Comparison of ENCODE assay signal across 8 mouse cellular contexts in the genomic region with DNA sequence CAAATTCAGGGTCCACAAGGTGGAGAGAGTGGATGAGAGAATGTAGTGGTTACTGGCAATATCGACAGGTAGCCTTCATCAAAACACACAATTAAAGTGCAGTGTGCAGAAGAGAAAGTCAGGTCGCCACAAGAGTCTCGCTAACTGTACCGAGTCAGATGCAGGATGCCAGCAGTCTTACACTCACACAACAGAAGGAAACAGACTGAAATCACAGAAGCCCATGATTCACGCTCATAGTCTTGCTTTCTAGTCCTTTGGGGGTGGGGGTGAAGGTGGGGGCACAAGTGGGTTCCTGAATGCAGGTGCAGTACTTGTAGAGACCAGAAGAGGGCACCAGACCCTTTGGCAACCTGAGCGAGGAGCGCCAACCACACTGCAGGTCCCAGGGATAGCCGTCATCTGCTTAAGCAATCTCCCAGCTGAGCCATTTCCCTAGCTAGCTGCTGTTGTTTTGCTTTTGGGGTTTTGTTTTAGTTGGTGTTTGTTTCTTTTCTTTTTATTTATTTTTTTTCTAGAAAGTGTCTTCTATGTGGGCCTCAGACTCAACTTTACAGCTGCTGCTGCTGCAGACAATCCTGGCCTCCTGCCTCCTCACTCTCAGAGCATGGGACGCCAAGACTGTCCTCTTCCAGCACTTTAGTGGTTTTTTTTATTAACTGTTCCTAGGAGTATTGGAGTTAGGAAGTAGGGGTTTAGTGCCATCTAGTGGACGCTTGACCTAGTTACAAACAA.
DNase-seq lines count a peak whose midpoint lies in the region; ATAC-seq and TF ChIP-seq lines count a peak whose summit lies in the region.

No protein-coding gene starts in this region.

- H3K4me1 ChIP-seq in ES-Bruce4 (ENCODE audit: control insufficient read depth, insufficient read depth, low read length): no peaks in the 10 kb centered on the region
- peaks cover 18% of the 10 kb centered on the region for H3K4me1 ChIP-seq in forebrain, embryonic 12.5 days
- peaks cover 8% of the 10 kb centered on the region; the same call in 1 of the 2 replicates for H3K4me1 ChIP-seq in heart, postnatal 0 days (ENCODE audit: control insufficient read depth, insufficient read depth)
- no peaks in the 10 kb centered on the region; the same call in 1 of the 2 replicates for H3K4me1 ChIP-seq in liver, embryonic 16.5 days (ENCODE audit: control insufficient read depth, low read depth, low read length)
- H3K4me1 ChIP-seq in neural tube, embryonic 13.5 days (replicated peaks): peaks cover 17% of the 10 kb centered on the region
- no peaks in the 10 kb centered on the region for H3K4me1 ChIP-seq in testis, adult 2 months (ENCODE audit: control insufficient read depth, insufficient read depth, low read length)

- TF ChIP-seq CTCF in ES-Bruce4 (IDR thresholded peaks at IDR 0.05; ENCODE audit: low read depth, low read length): peak; percentile 96
- TF ChIP-seq CTCF in heart, postnatal 0 days (IDR thresholded peaks at IDR 0.05; ENCODE audit: low read depth): peak; percentile 93
- peak; percentile 96 for TF ChIP-seq CTCF in testis, adult 2 months (IDR thresholded peaks at IDR 0.05; ENCODE audit: control insufficient read depth, insufficient read depth, insufficient replicate concordance, low read depth, low read length)

- DNase-seq in c-Kit-positive CD71-positive TER-119-negative erythroid progenitor cells, embryonic 14.5 days (ENCODE audit: low read depth): peak; percentile 67
- peak; percentile 90 for DNase-seq in heart, postnatal 0 days (ENCODE audit: low spot score)
- peak; percentile 83 to 87 for DNase-seq in kidney, postnatal 4 days

- H3K36me3 ChIP-seq in ES-Bruce4 (ENCODE audit: control insufficient read depth, insufficient read depth, low read length, poor library complexity, severe bottlenecking): no peaks in the 10 kb centered on the region
- H3K36me3 ChIP-seq in forebrain, embryonic 12.5 days (replicated peaks): no peaks in the 10 kb centered on the region
- peaks cover 18% of the 10 kb centered on the region for H3K36me3 ChIP-seq in heart, postnatal 0 days (replicated peaks; ENCODE audit: control insufficient read depth, insufficient read depth, low read length)
- H3K36me3 ChIP-seq in liver, embryonic 16.5 days (ENCODE audit: control insufficient read depth, insufficient read depth): no peaks in the 10 kb centered on the region
- H3K36me3 ChIP-seq in neural tube, embryonic 13.5 days: no peaks in the 10 kb centered on the region
- H3K36me3 ChIP-seq in testis, adult 2 months (ENCODE audit: control insufficient read depth, insufficient read depth, low read length): no peaks in the 10 kb centered on the region

- 18% methylated on average over 10 of the region's 10 CpGs for WGBS in forebrain, embryonic 12.5 days
- WGBS in heart, postnatal 0 days: 22% methylated on average over 10 of the region's 10 CpGs
- WGBS in liver, embryonic 16.5 days (ENCODE audit: insufficient replicate concordance): 20% methylated on average over 10 of the region's 10 CpGs
- 19% methylated on average over 10 of the region's 10 CpGs for WGBS in neural tube, embryonic 13.5 days

- no peak for TF ChIP-seq POLR2A in ES-Bruce4 (IDR thresholded peaks at IDR 0.05; ENCODE audit: insufficient read depth, low read length)
- TF ChIP-seq POLR2A in testis, adult 2 months (IDR thresholded peaks at IDR 0.05; ENCODE audit: control insufficient read depth, low read depth, low read length): no peak

- no peaks in the 10 kb centered on the region for H3K27me3 ChIP-seq in ES-Bruce4 (ENCODE audit: control insufficient read depth, insufficient read depth, low read length, poor library complexity, severe bottlenecking)
- 0 out of 2 replicates have a peak, but pooled peaks cover 3% of the 10 kb centered on the region for H3K27me3 ChIP-seq in forebrain, embryonic 12.5 days
- H3K27me3 ChIP-seq in heart, postnatal 0 days (ENCODE audit: control insufficient read depth, insufficient read depth, low read length): no peaks in the 10 kb centered on the region
- no peaks in the 10 kb centered on the region for H3K27me3 ChIP-seq in liver, embryonic 16.5 days (ENCODE audit: control insufficient read depth, insufficient read depth, low read depth, low read length)
- H3K27me3 ChIP-seq in neural tube, embryonic 13.5 days: no peaks in the 10 kb centered on the region
- no peaks in the 10 kb centered on the region for H3K27me3 ChIP-seq in testis, adult 2 months (ENCODE audit: control insufficient read depth, insufficient read depth, low read length)

- no peak overlapping the region for H3K27ac ChIP-seq in ES-Bruce4 (ENCODE audit: insufficient read depth, low read length)
- peak overlapping the region; percentile 60; the same call in 1 of the 2 replicates for H3K27ac ChIP-seq in forebrain, embryonic 12.5 days
- H3K27ac ChIP-seq in heart, postnatal 0 days (ENCODE audit: low read depth): peak overlapping the region; percentile 84
- peak overlapping the region; percentile 26; the same call in 1 of the 2 replicates for H3K27ac ChIP-seq in liver, embryonic 16.5 days (ENCODE audit: low read length)
- H3K27ac ChIP-seq in neural tube, embryonic 13.5 days (replicated peaks): 0 out of 2 replicates have a peak overlapping the region, but pooled peaks have one; percentile 29
- no peak overlapping the region for H3K27ac ChIP-seq in testis, adult 2 months (ENCODE audit: control insufficient read depth, insufficient read depth, low read depth, low read length)

- peak overlapping the region; percentile 28 for H3K4me2 ChIP-seq in forebrain, embryonic 12.5 days
- H3K4me2 ChIP-seq in heart, postnatal 0 days (ENCODE audit: low read depth, low read length): peak overlapping the region; percentile 48
- peak overlapping the region; percentile 47 for H3K4me2 ChIP-seq in liver, embryonic 16.5 days (ENCODE audit: low read depth, low read length)
- peak overlapping the region; percentile 35 for H3K4me2 ChIP-seq in neural tube, embryonic 13.5 days

- H3K4me3 ChIP-seq in ES-Bruce4 (ENCODE audit: low read depth, low read length): no peak overlapping the region
- H3K4me3 ChIP-seq in forebrain, embryonic 12.5 days (replicated peaks): no peak overlapping the region
- H3K4me3 ChIP-seq in heart, postnatal 0 days (ENCODE audit: low read depth, low read length): 0 out of 2 replicates have a peak overlapping the region, but pooled peaks have one; percentile 5
- H3K4me3 ChIP-seq in liver, embryonic 16.5 days (ENCODE audit: low read depth, low read length): peak overlapping the region; percentile 26; the same call in 1 of the 2 replicates
- H3K4me3 ChIP-seq in neural tube, embryonic 13.5 days: no peak overlapping the region
- H3K4me3 ChIP-seq in testis, adult 2 months (ENCODE audit: control insufficient read depth, low read depth, low read length): no peak overlapping the region

- H3K9ac ChIP-seq in ES-Bruce4 (ENCODE audit: low read depth, poor library complexity, severe bottlenecking): no peak overlapping the region
- H3K9ac ChIP-seq in forebrain, embryonic 12.5 days: no peak overlapping the region
- no peak overlapping the region for H3K9ac ChIP-seq in heart, postnatal 0 days (replicated peaks; ENCODE audit: low read depth, low read length)
- no peak overlapping the region for H3K9ac ChIP-seq in liver, embryonic 16.5 days (ENCODE audit: low read depth, low read length)
- no peak overlapping the region for H3K9ac ChIP-seq in neural tube, embryonic 13.5 days

- H3K9me3 ChIP-seq in ES-Bruce4 (replicated peaks; ENCODE audit: control insufficient read depth, insufficient read depth, low read length, poor library complexity, severe bottlenecking): no peaks in the 10 kb centered on the region
- no peaks in the 10 kb centered on the region for H3K9me3 ChIP-seq in forebrain, embryonic 12.5 days
- no peaks in the 10 kb centered on the region for H3K9me3 ChIP-seq in heart, postnatal 0 days (replicated peaks; ENCODE audit: control insufficient read depth, low read length)
- H3K9me3 ChIP-seq in liver, embryonic 16.5 days (replicated peaks; ENCODE audit: control insufficient read depth, low read length): no peaks in the 10 kb centered on the region
- H3K9me3 ChIP-seq in neural tube, embryonic 13.5 days: no peaks in the 10 kb centered on the region

- peak; percentile 75; the same call in 1 of the 2 replicates for ATAC-seq in forebrain, embryonic 12.5 days (ENCODE audit: low FRiP score)
- ATAC-seq in heart, postnatal 0 days (ENCODE audit: insufficient read depth, low read depth): peak; percentile 79
- ATAC-seq in liver, embryonic 16.5 days (ENCODE audit: low read depth): peak; percentile 65
- peak; percentile 81 for ATAC-seq in neural tube, embryonic 13.5 days (ENCODE audit: low read depth)

- TF ChIP-seq EP300 in ES-Bruce4 (IDR thresholded peaks at IDR 0.05; ENCODE audit: insufficient read depth, low read depth, low read length): no peak
- no peak for TF ChIP-seq EP300 in heart, postnatal 0 days (IDR thresholded peaks at IDR 0.05; ENCODE audit: low read depth)

Comparison
In these comparisons a context has a peak if more than half of its experiments do, and no peak if none do; other contexts are left out.
1. H3K27ac ChIP-seq: peak in forebrain, embryonic 12.5 days (single experiment), heart, postnatal 0 days (single experiment), liver, embryonic 16.5 days (single experiment) and neural tube, embryonic 13.5 days (single experiment); none in ES-Bruce4 (single experiment) and testis, adult 2 months (single experiment).
2. H3K4me3 ChIP-seq: peak in heart, postnatal 0 days (single experiment) and liver, embryonic 16.5 days (single experiment); none in ES-Bruce4 (single experiment), forebrain, embryonic 12.5 days (single experiment), neural tube, embryonic 13.5 days (single experiment) and testis, adult 2 months (single experiment).
3. Peak in every context shown above with its lines, with median percentiles within 50 percentile points of each other: CTCF ChIP-seq, DNase-seq, ATAC-seq and H3K4me2 ChIP-seq.